Mouse (Mus musculus): ENCODE measurements around the gene Cnih3. TPM values are rescaled to one million over a fixed set of nuclear protein-coding genes. Genes with fewer than 3 reads are reported as not detected.
A peak's percentile ranks its signal among the peaks of the same experiment; 100 is the strongest.

Gene Cnih3
- polyA plus RNA-seq, 1 experiment = 2.7 TPM

- whole genome bisulfite sequencing = 77% methylated on average over 5 of the region's 5 CpGs
- TF ChIP-seq POLR2A (IDR thresholded peaks at IDR 0.05; ENCODE audit: borderline replicate concordance, control insufficient read depth, low read depth, low read length) = no peak
- TF ChIP-seq CTCF (IDR thresholded peaks at IDR 0.05; ENCODE audit: control insufficient read depth, insufficient read depth, low read length) = no peak
- H3K4me3 ChIP-seq (replicated peaks; ENCODE audit: control insufficient read depth, low read depth, low read length) = no peak overlapping the region
- H3K27ac ChIP-seq (ENCODE audit: control insufficient read depth, insufficient read depth, low read depth, low read length, poor library complexity) = peak overlapping the region; percentile 67
- peaks cover 4% of the 10 kb centered on the region for H3K4me1 ChIP-seq (ENCODE audit: control insufficient read depth, insufficient read depth, low read length)
These were observed 17.4 kb upstream of the Cnih3 start for GRCm38 (mm10) chr1:181335019-181335365.

- H3K4me1 ChIP-seq (ENCODE audit: control insufficient read depth, insufficient read depth, low read length) = peaks cover 4% of the 10 kb centered on the region
- H3K27ac ChIP-seq (ENCODE audit: control insufficient read depth, insufficient read depth, low read depth, low read length, poor library complexity) = peak overlapping the region; percentile 67
- H3K4me3 ChIP-seq (replicated peaks; ENCODE audit: control insufficient read depth, low read depth, low read length) = peak overlapping the region; percentile 2
- TF ChIP-seq CTCF (IDR thresholded peaks at IDR 0.05; ENCODE audit: control insufficient read depth, insufficient read depth, low read length) (no peak), POLR2A (IDR thresholded peaks at IDR 0.05; ENCODE audit: borderline replicate concordance, control insufficient read depth, low read depth, low read length) (no peak)
- WGBS = 70% methylated on average over 4 of the region's 4 CpGs
These were observed 17.0 kb upstream of the Cnih3 start for GRCm38 (mm10) chr1:181335388-181335787.

- Histone ChIP-seq H3K27ac (ENCODE audit: control insufficient read depth, insufficient read depth, low read depth, low read length, poor library complexity) (no peak overlapping the region), H3K4me1 (ENCODE audit: control insufficient read depth, insufficient read depth, low read length) (peaks cover 3% of the 10 kb centered on the region), H3K4me3 (replicated peaks; ENCODE audit: control insufficient read depth, low read depth, low read length) (no peak overlapping the region)
- 85% methylated on average over 6 of the region's 6 CpGs for WGBS
- TF ChIP-seq CTCF (IDR thresholded peaks at IDR 0.05; ENCODE audit: control insufficient read depth, insufficient read depth, low read length) = no peak
- no peak for TF ChIP-seq POLR2A (IDR thresholded peaks at IDR 0.05; ENCODE audit: borderline replicate concordance, control insufficient read depth, low read depth, low read length)
These were observed 15.6 kb upstream of the Cnih3 start for GRCm38 (mm10) chr1:181336857-181337256.

- Histone ChIP-seq H3K27ac (ENCODE audit: control insufficient read depth, insufficient read depth, low read depth, low read length, poor library complexity) (no peak overlapping the region), H3K4me1 (ENCODE audit: control insufficient read depth, insufficient read depth, low read length) (no peaks in the 10 kb centered on the region; the same call in 1 of the 2 replicates), H3K4me3 (replicated peaks; ENCODE audit: control insufficient read depth, low read depth, low read length) (no peak overlapping the region)
- no peak for TF ChIP-seq POLR2A (IDR thresholded peaks at IDR 0.05; ENCODE audit: borderline replicate concordance, control insufficient read depth, low read depth, low read length)
- no peak for TF ChIP-seq CTCF (IDR thresholded peaks at IDR 0.05; ENCODE audit: control insufficient read depth, insufficient read depth, low read length)
- WGBS = 79% methylated on average over 6 of the region's 6 CpGs
These were observed 13.3 kb upstream of the Cnih3 start for GRCm38 (mm10) chr1:181339106-181339505.

GRCm38 (mm10) chr1:181345547-181345946, 6.9 kb upstream of the Cnih3 start:
- TF ChIP-seq POLR2A (IDR thresholded peaks at IDR 0.05; ENCODE audit: borderline replicate concordance, control insufficient read depth, low read depth, low read length) (no peak), CTCF (IDR thresholded peaks at IDR 0.05; ENCODE audit: control insufficient read depth, insufficient read depth, low read length) (no peak)
- 2% methylated on average over 15 of the region's 15 CpGs for WGBS
- H3K4me1 ChIP-seq (ENCODE audit: control insufficient read depth, insufficient read depth, low read length) = no peaks in the 10 kb centered on the region
- no peak overlapping the region for H3K27ac ChIP-seq (ENCODE audit: control insufficient read depth, insufficient read depth, low read depth, low read length, poor library complexity)
- no peak overlapping the region for H3K4me3 ChIP-seq (replicated peaks; ENCODE audit: control insufficient read depth, low read depth, low read length)

- Histone ChIP-seq H3K27ac (ENCODE audit: control insufficient read depth, insufficient read depth, low read depth, low read length, poor library complexity) (no peak overlapping the region), H3K4me3 (replicated peaks; ENCODE audit: control insufficient read depth, low read depth, low read length) (no peak overlapping the region), H3K4me1 (ENCODE audit: control insufficient read depth, insufficient read depth, low read length) (peaks cover 2% of the 10 kb centered on the region; the same call in 1 of the 2 replicates)
- TF ChIP-seq CTCF (IDR thresholded peaks at IDR 0.05; ENCODE audit: control insufficient read depth, insufficient read depth, low read length) (no peak), POLR2A (IDR thresholded peaks at IDR 0.05; ENCODE audit: borderline replicate concordance, control insufficient read depth, low read depth, low read length) (no peak)
- WGBS = 15% methylated on average over 3 of the region's 3 CpGs
These were observed 423 bp upstream of the Cnih3 start for GRCm38 (mm10) chr1:181352043-181352366.

GRCm38 (mm10) chr1:181353200-181354097, 1.0 kb downstream of the Cnih3 start:
- peak overlapping the region; percentile 35 for H3K4me3 ChIP-seq (replicated peaks; ENCODE audit: control insufficient read depth, low read depth, low read length)
- WGBS = 3% methylated on average over 33 of the region's 33 CpGs

GRCm38 (mm10) chr1:181355683-181356082, 3.3 kb downstream of the Cnih3 start:
- H3K4me3 ChIP-seq (replicated peaks; ENCODE audit: control insufficient read depth, low read depth, low read length) = no peak overlapping the region
- no peak for TF ChIP-seq POLR2A (IDR thresholded peaks at IDR 0.05; ENCODE audit: borderline replicate concordance, control insufficient read depth, low read depth, low read length)
- no peak for TF ChIP-seq CTCF (IDR thresholded peaks at IDR 0.05; ENCODE audit: control insufficient read depth, insufficient read depth, low read length)
- H3K4me1 ChIP-seq (ENCODE audit: control insufficient read depth, insufficient read depth, low read length) = peaks cover 2% of the 10 kb centered on the region; the same call in 1 of the 2 replicates
- WGBS = 10% methylated on average over 5 of the region's 5 CpGs
- H3K27ac ChIP-seq (ENCODE audit: control insufficient read depth, insufficient read depth, low read depth, low read length, poor library complexity) = no peak overlapping the region

More at GRCm38 (mm10) chr1:181353200-181354097, 1.0 kb downstream of the Cnih3 start:
- Histone ChIP-seq H3K4me1 (ENCODE audit: control insufficient read depth, insufficient read depth, low read length) (peaks cover 2% of the 10 kb centered on the region; the same call in 1 of the 2 replicates), H3K27ac (ENCODE audit: control insufficient read depth, insufficient read depth, low read depth, low read length, poor library complexity) (no peak overlapping the region)
- no peak for TF ChIP-seq CTCF (IDR thresholded peaks at IDR 0.05; ENCODE audit: control insufficient read depth, insufficient read depth, low read length)
- no peak for TF ChIP-seq POLR2A (IDR thresholded peaks at IDR 0.05; ENCODE audit: borderline replicate concordance, control insufficient read depth, low read depth, low read length)

Data from bone marrow, adult 2 months (tissue).